Mouse (Mus musculus) kidney, postnatal 36 days (tissue): ENCODE results near the gene Zc3h4.

ENCODE experiments used
- DNase-seq, 2 experiments: peaks; one replicate each; pipeline ENCODE4 v3.0.0; 2021 to 2022; ENCODE audit warnings: mixed read lengths in 2 of 2

Zc3h4 gene

GRCm38 (mm10) chr7:16433352-16433971 lies 32.8 kb downstream of the Zc3h4 start:
- DNase-seq = no peak

- no peak for DNase-seq
Observed at GRCm38 (mm10) chr7:16435088-16435487, 34.4 kb downstream of the Zc3h4 start.

DNA sequence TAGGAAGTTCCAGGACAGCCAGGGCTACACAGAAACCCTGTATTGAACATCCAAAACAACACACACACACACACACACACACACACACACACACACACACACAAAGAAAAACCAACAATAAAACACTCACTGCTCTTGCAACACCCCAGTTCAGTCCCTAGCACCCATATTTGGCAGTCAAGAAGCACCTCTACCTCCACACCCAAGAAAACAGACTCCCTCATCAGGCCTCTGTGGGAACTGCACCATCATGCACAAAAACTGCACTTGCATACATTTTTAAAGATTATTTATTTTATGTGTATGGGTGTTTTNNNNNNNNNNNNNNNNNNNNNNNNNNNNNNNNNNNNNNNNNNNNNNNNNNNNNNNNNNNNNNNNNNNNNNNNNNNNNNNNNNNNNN lies 40.5 kb downstream of the Zc3h4 start:
- DNase-seq = peak in 1 of 2 experiments; percentile 39

- DNase-seq = no peak
Observed at GRCm38 (mm10) chr7:16451656-16452055, 50.9 kb downstream of the Zc3h4 start.

GRCm38 (mm10) chr7:16452587-16453073 lies 51.9 kb downstream of the Zc3h4 start, which contains the start of gene Tmem160:
TSS of gene Tmem160 (plus strand) at chr7:16452779.
- DNase-seq = peak; percentile 91 to 97

DNA sequence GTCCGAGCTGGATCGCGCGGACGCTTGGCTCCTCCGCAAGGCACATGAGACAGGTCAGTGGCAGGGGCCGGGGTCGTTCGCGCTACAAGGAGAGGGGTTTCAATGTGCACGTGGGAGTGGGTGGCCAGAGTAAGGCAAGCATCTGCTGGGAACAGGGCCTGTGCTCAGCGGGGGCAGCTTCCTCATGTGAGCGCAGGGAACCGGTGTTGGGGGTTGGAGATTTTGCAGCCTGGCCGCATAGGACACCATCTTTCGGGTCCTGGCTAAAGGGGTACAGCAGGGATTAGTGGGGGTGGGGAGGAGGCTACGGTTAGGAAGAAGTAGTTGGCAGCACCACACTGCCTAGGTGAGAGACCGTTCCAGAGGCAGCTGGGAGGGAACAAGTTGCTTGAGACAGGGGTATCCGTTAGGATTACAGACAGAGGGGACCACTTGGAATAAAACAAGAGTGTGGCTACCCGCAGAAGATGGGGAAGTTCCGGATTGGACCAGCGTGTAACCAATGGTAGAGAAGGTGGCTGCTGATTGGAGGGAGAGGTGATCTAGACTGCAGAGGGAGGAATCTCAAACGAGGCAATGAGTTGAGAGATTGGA lies 52.5 kb downstream of the Zc3h4 start:
- peak; percentile 45 to 47 for DNase-seq

DNA sequence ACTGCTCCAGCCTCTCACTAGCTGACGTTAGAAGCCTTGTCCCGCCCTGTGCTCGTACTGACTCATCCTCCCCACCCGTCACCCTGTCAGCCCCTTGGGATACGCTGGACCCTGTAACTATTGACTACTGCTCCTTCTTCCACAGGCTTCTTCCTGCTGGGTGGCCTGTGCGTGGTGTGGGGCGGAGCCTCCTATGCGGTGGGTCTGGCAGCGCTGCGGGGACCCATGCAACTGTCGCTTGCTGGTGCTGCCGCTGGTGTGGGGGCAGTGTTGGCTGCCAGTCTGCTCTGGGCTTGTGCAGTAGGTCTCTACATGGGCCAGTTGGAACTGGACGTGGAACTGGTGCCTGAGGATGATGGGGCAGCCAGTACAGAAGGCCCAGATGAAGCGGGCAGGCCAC lies 54.3 kb downstream of the Zc3h4 start:
- no peak for DNase-seq

GRCm38 (mm10) chr7:16456289-16456688 lies 55.6 kb downstream of the Zc3h4 start:
- no peak for DNase-seq

DNA sequence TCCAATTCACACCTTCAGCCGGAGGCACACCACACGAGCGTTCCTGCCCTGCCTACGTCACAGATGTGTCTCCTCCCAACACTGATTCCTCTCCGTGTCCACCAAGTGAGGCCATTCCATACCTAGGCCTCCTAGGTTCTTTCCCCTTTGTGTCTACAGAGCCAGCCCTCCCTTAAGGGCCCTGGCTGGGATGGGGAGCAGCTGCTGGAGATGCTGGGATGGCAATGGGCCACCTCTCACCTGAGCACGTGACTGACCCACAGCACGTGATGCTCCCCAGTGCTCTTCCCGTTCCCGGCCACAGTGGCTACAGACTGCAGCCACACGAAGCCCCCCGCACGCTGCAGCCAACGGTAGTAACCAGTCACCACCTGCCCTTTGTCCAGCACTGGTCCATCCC lies 59.9 kb downstream of the Zc3h4 start:
- no peak for DNase-seq

DNA sequence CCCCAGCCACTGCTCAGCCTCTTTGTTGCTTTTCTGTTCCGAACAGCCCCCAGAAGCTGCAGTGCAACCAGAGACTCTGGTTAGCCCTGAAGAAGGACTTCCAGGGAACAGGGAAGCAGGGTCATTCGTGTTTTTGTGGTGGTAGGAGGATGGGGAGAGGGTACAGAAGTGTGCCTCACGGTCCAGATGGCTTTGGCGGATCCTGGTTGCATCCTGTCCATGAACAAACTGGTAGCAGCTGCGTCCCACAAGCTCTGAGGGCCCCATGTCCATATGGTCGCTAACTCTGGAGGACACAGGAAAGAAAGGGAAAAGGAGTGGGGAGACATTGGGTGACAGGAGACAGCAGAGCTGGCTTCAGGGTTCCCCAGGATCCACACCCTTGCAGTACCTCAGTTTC lies 60.4 kb downstream of the Zc3h4 start:
- DNase-seq = no peak

- no peak for DNase-seq
Observed at GRCm38 (mm10) chr7:16461705-16462104, 61.0 kb downstream of the Zc3h4 start.

GRCm38 (mm10) chr7:16463214-16463613 lies 62.5 kb downstream of the Zc3h4 start:
- DNase-seq = peak; percentile 74 to 91

GRCm38 (mm10) chr7:16465160-16465559 lies 64.5 kb downstream of the Zc3h4 start:
- peak; percentile 69 to 90 for DNase-seq

DNA sequence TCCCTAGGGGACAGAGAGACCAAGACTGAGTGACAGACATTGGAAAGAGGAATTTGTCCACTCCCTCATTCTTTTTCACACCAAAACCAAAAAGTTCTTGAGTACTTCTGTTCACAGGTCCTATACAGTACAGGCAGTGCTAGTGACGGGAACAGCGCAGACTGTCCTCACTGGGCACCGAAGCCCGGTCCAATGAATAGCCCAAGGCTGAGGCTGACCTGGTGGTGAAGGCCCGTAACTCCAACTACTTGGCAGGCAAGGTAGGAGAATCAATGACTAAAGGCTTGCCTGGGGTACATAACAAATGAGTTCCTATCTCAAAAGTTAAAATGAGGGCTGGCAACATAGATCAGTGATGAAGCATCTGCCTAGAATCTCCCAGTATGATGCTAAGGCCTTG lies 64.9 kb downstream of the Zc3h4 start:
- DNase-seq = no peak

GRCm38 (mm10) chr7:16466565-16466964 lies 65.9 kb downstream of the Zc3h4 start:
- peak; percentile 10 to 52 for DNase-seq

- no peak for DNase-seq
Observed at GRCm38 (mm10) chr7:16468115-16468514, 67.4 kb downstream of the Zc3h4 start.

DNA sequence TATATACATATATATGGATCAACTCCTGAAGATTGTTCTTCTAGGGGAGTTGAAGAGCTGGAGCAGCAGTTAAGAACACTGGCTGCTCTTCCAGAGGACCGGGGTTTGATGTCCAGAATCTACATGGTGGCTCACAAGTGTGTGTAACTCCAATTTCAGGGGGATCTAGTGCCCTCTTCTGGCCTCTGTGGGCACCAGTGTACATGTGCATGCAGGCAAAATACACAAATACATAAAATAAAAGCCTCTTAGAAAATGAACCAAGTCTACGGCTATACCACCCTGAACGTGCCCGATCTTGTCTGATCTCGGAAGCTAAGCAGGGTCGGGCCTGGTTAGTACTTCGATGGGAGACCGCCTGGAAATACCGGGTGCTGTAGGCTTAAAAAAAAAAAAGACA lies 70.8 kb downstream of the Zc3h4 start:
- DNase-seq = peak in 1 of 2 experiments; percentile 54

- no peak for DNase-seq
Observed at GRCm38 (mm10) chr7:16472116-16472709, 71.5 kb downstream of the Zc3h4 start.

GRCm38 (mm10) chr7:16473847-16474246 lies 73.1 kb downstream of the Zc3h4 start:
- DNase-seq = no peak

DNA sequence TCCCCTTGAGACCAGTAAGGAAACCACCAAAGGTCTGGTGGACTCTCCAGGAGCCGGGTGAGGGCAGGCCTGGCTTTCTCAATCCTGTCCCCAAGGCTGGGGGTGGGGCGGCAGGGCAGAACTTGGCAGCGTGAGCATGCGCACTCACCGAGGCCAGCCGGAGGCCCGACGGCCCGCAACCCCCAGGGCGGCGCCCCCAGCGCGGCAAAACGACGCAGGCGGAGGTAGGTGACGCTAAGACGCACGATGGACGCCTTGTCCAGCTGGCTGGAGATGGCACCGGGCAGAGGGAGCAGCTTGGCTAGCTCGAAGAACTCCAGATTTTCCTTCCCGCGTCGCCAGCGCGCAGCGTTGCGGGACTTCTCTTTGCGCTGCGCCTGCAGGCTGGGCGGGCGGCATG lies 73.7 kb downstream of the Zc3h4 start:
- DNase-seq = peak in 1 of 2 experiments; percentile 39

- DNase-seq = no peak
Observed at GRCm38 (mm10) chr7:16475321-16475720, 74.6 kb downstream of the Zc3h4 start.

- no peak for DNase-seq
Observed at GRCm38 (mm10) chr7:16475764-16476599, 75.3 kb downstream of the Zc3h4 start.

DNA sequence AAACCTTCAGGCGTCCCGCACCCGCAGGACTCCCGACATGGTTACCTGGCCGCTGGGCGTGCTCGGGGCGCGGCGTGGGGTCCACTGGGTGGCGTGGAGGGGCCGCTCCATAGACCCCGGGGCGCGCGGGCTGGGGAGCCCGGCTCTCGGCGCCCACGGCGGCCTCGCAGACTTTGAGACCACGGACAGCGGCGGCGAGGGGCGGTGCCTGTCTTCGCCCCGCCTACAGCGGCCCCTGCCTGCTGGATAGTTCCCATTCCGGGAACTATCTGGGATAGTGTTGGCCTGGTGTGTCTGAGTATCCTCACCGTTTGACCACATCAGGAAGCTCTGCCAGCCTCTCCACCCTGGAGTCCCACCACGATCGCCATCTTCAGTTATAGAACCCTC lies 75.9 kb downstream of the Zc3h4 start:
- peak in 1 of 2 experiments; percentile 55 for DNase-seq
